ENCODE assay signal across 8 mouse cellular contexts in the genomic region with DNA sequence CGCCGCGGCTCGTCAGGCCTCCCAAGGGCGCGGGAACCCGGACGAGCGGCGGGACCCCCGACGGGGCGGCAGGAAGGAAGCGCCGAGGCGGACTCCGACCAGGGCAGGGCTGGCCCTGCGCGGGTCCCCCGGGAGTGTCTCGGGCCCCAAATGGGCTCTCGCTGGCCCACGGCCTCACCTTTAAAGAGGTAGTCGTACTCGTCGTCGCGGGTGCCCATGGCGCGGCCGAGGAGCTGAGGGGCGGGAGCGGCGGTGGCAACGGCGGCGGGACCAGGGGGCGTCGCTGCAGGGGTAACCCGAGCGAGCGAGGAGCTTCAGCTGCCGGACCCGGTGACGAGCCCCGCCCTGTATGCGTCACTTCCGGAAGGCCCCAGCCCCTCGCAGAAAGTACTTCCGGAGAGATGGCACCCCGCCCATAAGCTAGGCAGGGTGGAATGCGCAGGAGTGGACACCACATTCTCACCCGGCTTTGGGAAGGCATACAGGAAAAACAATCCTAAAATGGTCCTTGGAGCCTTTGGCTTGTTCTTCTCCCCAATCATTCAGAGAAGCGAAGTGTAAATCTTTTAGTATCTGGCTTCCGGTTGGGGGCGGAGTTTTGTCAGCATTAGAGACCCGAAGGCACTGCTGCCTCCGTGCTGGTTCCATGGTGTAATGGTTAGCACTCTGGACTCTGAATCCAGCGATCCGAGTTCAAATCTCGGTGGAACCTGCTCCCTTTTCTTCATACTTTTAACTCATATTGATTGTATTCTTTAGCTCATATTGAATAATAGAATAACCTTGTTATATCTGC. TPM values are rescaled to one million over a fixed set of nuclear protein-coding genes. Genes with fewer than 3 reads are reported as not detected.
DNase-seq lines count a peak whose midpoint lies in the region; ATAC-seq lines count a peak whose summit lies in the region.

A gene (minus strand): TSS at position 353 of the 796 bp plus-strand sequence.

- peak; percentile 92 for ATAC-seq in megakaryocyte progenitor cell, adult 5-6 weeks (replicated peaks; ENCODE audit: poor library complexity)

- peak; percentile 94 for DNase-seq in adipocyte (ENCODE audit: low spot score)
- DNase-seq in embryo, embryonic 10 days (ENCODE audit: low spot score): peak; percentile 96
- DNase-seq in gastrocnemius, postnatal 10 days: peak; percentile 99
- DNase-seq in induced T-regulatory cell, adult 2 months (ENCODE audit: low read depth): peak; percentile 97
- DNase-seq in left cerebral cortex, adult 9 months (ENCODE audit: low spot score in 2 of 2): peak; percentile 88 to 96
- peak; percentile 97 for DNase-seq in right cerebral cortex, postnatal 14 days
- DNase-seq in urinary bladder, postnatal 36 days (ENCODE audit: low spot score in 2 of 2): peak; percentile 94 to 95

RNA-seq across cellular contexts. Expression of the gene that starts here (rescaled TPM):
- 100 to 1,000 TPM; 137 to 142 TPM for total RNA-seq in gastrocnemius, postnatal 10 days (2021)
- total RNA-seq in megakaryocyte progenitor cell, adult 5-6 weeks (2015): 130 and 178 TPM in 2 replicates
- 84.2 and 91.4 TPM in 2 replicates for total RNA-seq in megakaryocyte progenitor cell, adult 5-6 weeks (2017)

Comparison
In these comparisons a context has a peak if more than half of its experiments do, and no peak if none do; other contexts are left out.
1. Peak in every context shown above with its lines: DNase-seq and ATAC-seq.